Mouse (Mus musculus): ENCODE results near the gene Pola1. TPM values are rescaled to one million over a fixed set of nuclear protein-coding genes. Genes with fewer than 3 reads are reported as not detected.
"Not testable (repeated sequence)": the region's sequence is repeated elsewhere in the genome, so short reads cannot be mapped to it uniquely, and the experiment has no call there.

Pola1 gene
- polyA plus RNA-seq, 1 experiment from 2014 or later, result 21.9 TPM

DNA sequence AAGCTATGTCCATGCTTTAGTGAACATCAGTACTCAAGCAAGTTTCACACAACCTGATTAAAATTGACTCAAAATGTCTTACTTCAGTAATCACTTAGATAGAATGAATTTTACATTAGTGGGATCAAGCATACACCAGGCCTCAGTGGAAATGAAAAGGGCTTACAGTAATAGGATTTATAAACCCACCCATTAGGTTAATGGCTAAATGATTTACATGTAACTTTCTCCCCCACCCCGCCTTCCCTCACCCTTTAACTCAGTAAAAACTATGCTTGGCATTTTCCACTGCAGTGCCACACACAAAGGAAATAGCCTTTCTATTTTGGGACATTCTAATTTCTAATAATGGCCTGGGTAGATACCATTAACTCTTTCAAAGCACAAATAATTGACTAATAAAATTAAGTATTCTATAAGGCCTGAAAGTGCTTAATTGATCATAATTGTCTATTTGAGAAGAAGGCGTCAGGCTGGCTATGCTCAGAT, 129.0 kb downstream of the Pola1 start:
- no peak overlapping the region for H3K4me2 ChIP-seq
- no peaks in the 10 kb centered on the region for H3K9me3 ChIP-seq (ENCODE audit: control insufficient read depth, low read length)
- WGBS, result 74% methylated on average over 2 of the region's 2 CpGs
- DNase-seq (ENCODE audit: low spot score, missing footprints) (no peak), ATAC-seq (ENCODE audit: low FRiP score) (no peak)
- no peaks in the 10 kb centered on the region for H3K36me3 ChIP-seq (ENCODE audit: control insufficient read depth, insufficient read depth, low read length)
- no peak overlapping the region for H3K27ac ChIP-seq (ENCODE audit: low read depth, low read length)
- H3K4me1 ChIP-seq (ENCODE audit: control insufficient read depth, insufficient read depth, low read length), result no peaks in the 10 kb centered on the region
- no peak overlapping the region for H3K4me3 ChIP-seq (ENCODE audit: low read depth, low read length)
- H3K27me3 ChIP-seq (ENCODE audit: control insufficient read depth, insufficient read depth, low read length), result no peaks in the 10 kb centered on the region
- no peak overlapping the region for H3K9ac ChIP-seq (ENCODE audit: low read length)

DNA sequence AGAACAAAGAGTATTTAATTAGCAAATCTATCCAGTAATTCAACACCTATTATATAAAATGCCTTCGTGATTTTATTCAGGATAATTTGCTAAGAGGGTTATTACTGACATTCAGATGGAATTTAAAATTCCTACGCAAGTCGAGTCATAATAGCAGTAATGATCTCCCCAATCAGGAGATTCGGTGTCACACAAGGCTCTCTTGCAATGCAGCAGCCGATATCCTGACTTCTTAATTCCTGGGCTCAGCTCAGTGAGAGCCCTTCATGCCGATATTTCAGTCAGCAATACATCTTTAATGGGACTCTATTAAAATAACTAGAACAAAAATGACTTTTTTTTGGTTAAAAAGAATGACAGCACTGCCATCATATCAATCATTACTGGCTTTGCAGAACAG, 134.4 kb downstream of the Pola1 start:
- no peak overlapping the region for H3K9ac ChIP-seq (ENCODE audit: low read length)
- no peak overlapping the region for H3K4me2 ChIP-seq
- 84% methylated on average over 6 of the region's 6 CpGs for WGBS
- H3K27me3 ChIP-seq (ENCODE audit: control insufficient read depth, insufficient read depth, low read length), result no peaks in the 10 kb centered on the region
- ATAC-seq (ENCODE audit: low FRiP score) (no peak), DNase-seq (ENCODE audit: low spot score, missing footprints) (no peak)
- H3K36me3 ChIP-seq (ENCODE audit: control insufficient read depth, insufficient read depth, low read length), result no peaks in the 10 kb centered on the region
- H3K4me1 ChIP-seq (ENCODE audit: control insufficient read depth, insufficient read depth, low read length), result no peaks in the 10 kb centered on the region
- no peak overlapping the region for H3K4me3 ChIP-seq (ENCODE audit: low read depth, low read length)
- H3K27ac ChIP-seq (ENCODE audit: low read depth, low read length), result no peak overlapping the region
- no peaks in the 10 kb centered on the region for H3K9me3 ChIP-seq (ENCODE audit: control insufficient read depth, low read length)

DNA sequence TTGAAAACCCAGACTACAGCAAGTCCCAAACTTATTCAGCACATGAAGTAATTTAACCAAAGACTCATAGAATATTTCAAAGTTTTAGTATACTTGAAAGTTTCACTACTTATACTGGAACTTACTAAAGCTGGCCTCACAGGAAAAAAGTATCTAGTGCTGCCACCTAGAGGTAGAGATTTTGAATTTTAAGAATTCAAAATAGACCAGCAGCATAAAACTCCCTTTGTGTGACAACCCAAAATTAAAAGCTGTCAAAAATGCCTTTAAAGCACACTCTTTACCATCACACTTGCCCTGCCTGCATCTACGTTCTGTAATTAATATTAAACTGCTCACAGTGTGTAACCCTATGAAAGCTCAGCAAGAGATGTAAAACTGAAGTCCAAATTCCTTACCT, 166.2 kb downstream of the Pola1 start:
- DNase-seq (ENCODE audit: low spot score, missing footprints), result peak; percentile 83
- no peaks in the 10 kb centered on the region for H3K4me1 ChIP-seq (ENCODE audit: control insufficient read depth, insufficient read depth, low read length)
- no peak overlapping the region for H3K4me2 ChIP-seq
- H3K9ac ChIP-seq (ENCODE audit: low read length), result no peak overlapping the region
- no peak overlapping the region for H3K4me3 ChIP-seq (ENCODE audit: low read depth, low read length)
- ATAC-seq (ENCODE audit: low FRiP score), result no peak
- no peaks in the 10 kb centered on the region for H3K9me3 ChIP-seq (ENCODE audit: control insufficient read depth, low read length)
- H3K27me3 ChIP-seq (ENCODE audit: control insufficient read depth, insufficient read depth, low read length), result no peaks in the 10 kb centered on the region
- 58% methylated on average over 1 of the region's 1 CpGs for WGBS
- no peak overlapping the region for H3K27ac ChIP-seq (ENCODE audit: low read depth, low read length)
- H3K36me3 ChIP-seq (ENCODE audit: control insufficient read depth, insufficient read depth, low read length), result no peaks in the 10 kb centered on the region

DNA sequence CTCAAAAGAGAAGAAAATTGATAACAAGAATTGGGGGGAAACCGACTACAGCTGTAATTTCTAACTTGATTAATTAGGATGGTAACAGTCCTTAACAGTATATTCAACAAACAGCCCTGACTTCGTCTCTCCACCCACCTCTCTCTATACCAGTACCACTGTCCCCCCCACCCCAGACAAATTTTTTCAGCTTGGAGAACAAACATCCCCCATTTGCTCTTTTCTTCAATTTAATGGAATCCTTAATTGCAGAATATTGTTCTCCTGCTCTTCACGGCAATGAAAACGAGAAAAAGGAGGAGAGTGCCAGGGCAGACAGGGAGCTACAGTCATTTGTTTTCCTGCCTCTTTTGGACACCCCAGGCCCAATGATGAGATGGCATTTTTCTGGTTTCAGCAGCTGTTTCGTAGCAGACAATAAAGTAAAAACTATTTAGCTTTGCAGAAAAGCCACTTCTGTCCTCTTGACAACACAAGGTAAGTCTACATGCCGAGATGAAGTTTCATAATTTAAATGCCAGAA, 202.2 kb downstream of the Pola1 start:
- Histone ChIP-seq H3K27ac (ENCODE audit: low read depth, low read length) (no peak overlapping the region), H3K36me3 (ENCODE audit: control insufficient read depth, insufficient read depth, low read length) (no peaks in the 10 kb centered on the region), H3K9ac (ENCODE audit: low read length) (no peak overlapping the region), H3K9me3 (ENCODE audit: control insufficient read depth, low read length) (no peaks in the 10 kb centered on the region), H3K4me3 (ENCODE audit: low read depth, low read length) (no peak overlapping the region), H3K27me3 (ENCODE audit: control insufficient read depth, insufficient read depth, low read length) (no peaks in the 10 kb centered on the region), H3K4me1 (ENCODE audit: control insufficient read depth, insufficient read depth, low read length) (no peaks in the 10 kb centered on the region), H3K4me2 (no peak overlapping the region)
- WGBS, result 43% methylated on average over 6 of the region's 6 CpGs
- no peak for DNase-seq (ENCODE audit: low spot score, missing footprints)
- ATAC-seq (ENCODE audit: low FRiP score), result no peak

DNA sequence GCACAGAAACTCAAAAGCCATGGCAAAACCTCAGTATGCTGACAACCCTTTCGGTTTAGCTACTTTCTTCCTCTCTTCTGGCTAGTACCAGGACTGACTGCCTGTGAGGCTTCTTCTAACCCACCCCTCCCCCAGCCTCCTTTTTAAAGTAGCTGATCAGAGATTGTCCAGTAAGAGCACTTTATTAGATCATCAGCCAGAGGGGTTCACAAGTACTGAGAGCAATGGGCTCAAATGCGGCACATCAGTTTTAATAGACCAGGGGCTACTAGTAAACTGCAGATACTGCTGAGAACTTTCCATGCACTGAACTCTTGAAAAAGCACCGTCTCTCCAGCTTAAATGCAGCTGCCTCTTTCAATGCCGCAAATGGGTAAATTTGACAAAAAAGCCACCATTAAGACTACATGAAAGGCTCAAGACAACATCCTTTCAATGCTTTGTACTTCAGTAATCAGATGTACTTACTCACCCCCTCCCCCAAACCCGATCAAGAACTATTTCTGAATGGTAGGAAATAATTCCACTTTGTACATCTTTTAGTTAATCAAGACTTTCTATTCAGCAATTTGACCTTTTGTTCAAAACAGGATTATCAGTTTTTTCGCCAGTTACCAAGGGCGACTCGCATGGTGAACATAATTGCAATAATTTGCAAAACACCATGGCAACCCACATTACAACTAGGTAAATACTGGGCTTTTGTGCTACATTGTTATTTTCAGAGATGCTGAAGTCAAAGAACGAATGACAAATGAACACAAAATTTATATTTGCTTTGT, 202.8 kb downstream of the Pola1 start:
- Histone ChIP-seq H3K9ac (ENCODE audit: low read length) (no peak overlapping the region), H3K36me3 (ENCODE audit: control insufficient read depth, insufficient read depth, low read length) (no peaks in the 10 kb centered on the region), H3K27me3 (ENCODE audit: control insufficient read depth, insufficient read depth, low read length) (no peaks in the 10 kb centered on the region), H3K4me3 (ENCODE audit: low read depth, low read length) (no peak overlapping the region), H3K4me1 (ENCODE audit: control insufficient read depth, insufficient read depth, low read length) (no peaks in the 10 kb centered on the region), H3K27ac (ENCODE audit: low read depth, low read length) (no peak overlapping the region), H3K9me3 (ENCODE audit: control insufficient read depth, low read length) (no peaks in the 10 kb centered on the region), H3K4me2 (no peak overlapping the region)
- ATAC-seq (ENCODE audit: low FRiP score) (peak; percentile 57), DNase-seq (ENCODE audit: low spot score, missing footprints) (peak; percentile 86)
- WGBS, result 38% methylated on average over 9 of the region's 9 CpGs

DNA sequence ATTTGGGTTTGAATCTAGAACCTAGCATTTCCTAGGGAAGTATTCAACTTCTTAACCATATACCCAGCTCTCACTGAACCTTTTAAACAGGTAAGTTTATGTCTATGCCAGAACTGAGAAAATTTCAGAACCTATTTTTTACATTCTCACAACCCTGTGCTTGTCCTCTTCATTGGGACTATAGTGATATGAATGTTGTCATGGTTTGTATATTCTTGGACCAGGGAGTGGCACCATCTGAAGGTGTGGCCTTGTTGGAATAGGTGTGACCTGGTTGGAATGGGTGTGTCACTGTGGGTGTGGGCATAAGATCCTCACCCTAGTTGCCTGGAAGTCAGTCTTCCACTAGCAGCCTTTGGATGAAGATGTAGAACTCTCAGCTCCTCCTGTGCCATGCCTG, 231.1 kb downstream of the Pola1 start:
- not testable (repeated sequence) for H3K27me3 ChIP-seq (ENCODE audit: control insufficient read depth, insufficient read depth, low read length); H3K4me2 ChIP-seq; DNase-seq (ENCODE audit: low spot score, missing footprints); H3K4me3 ChIP-seq (ENCODE audit: low read depth, low read length); H3K4me1 ChIP-seq (ENCODE audit: control insufficient read depth, insufficient read depth, low read length); H3K36me3 ChIP-seq (ENCODE audit: control insufficient read depth, insufficient read depth, low read length); H3K9ac ChIP-seq (ENCODE audit: low read length); H3K27ac ChIP-seq (ENCODE audit: low read depth, low read length); ATAC-seq (ENCODE audit: low FRiP score); H3K9me3 ChIP-seq (ENCODE audit: control insufficient read depth, low read length)

DNA sequence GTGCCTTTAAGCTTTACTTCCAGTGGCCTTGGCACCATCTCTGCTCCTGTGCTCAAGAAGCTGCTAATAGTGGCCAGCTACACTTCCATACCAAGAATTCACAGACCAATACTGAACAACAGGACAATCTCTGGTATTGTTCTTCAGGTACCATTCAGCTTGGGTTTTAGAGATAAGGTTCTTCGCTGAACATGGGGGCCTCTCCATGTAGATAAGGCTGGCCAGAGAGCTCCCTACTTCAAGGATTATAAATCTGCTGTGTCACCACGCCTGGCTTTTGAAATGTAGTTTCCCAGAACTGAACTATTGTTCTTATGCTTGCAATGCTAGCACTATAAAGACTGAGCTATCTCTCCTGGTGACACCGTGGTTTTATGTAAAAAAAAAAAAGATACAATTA, 234.9 kb downstream of the Pola1 start:
- Histone ChIP-seq H3K9me3 (ENCODE audit: control insufficient read depth, low read length) (no peaks in the 10 kb centered on the region), H3K27ac (ENCODE audit: low read depth, low read length) (no peak overlapping the region), H3K36me3 (ENCODE audit: control insufficient read depth, insufficient read depth, low read length) (no peaks in the 10 kb centered on the region), H3K4me1 (ENCODE audit: control insufficient read depth, insufficient read depth, low read length) (no peaks in the 10 kb centered on the region), H3K27me3 (ENCODE audit: control insufficient read depth, insufficient read depth, low read length) (no peaks in the 10 kb centered on the region; the same call in 1 of the 2 replicates), H3K9ac (ENCODE audit: low read length) (no peak overlapping the region), H3K4me2 (no peak overlapping the region), H3K4me3 (ENCODE audit: low read depth, low read length) (no peak overlapping the region)
- DNase-seq (ENCODE audit: low spot score, missing footprints) (no peak), ATAC-seq (ENCODE audit: low FRiP score) (no peak)
- 78% methylated on average over 3 of the region's 3 CpGs for WGBS

DNA sequence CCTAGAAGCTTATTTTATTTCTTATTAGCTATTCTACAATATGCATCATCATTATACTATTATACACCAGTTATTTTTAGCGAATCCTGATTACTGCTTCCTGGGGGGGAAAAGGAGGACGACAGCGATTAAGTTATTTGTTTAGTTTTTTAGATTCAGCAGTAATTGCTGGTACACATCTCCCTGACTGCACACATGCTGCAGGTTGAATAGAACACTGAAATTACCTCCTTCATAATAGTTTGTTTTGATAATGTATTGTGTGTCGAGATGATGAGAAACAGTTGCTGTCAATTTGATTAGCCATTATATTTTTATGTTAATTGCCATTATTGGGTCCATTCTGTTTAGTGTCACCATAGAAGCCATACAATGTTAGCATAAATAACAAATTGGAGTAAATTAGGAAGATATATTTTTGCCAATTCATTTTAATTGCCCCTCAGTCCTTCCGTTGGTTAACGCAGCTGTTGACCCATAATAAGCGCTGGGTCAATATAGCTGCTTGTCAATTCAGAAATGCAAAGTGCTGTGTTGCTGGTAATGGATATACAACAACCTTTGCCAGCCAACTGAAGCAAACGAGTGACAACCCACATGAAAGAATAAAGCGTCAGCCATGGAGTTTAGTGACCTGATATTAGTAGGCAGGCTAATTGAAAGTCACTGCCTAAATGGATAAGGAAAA, 254.5 kb downstream of the Pola1 start:
- H3K4me1 ChIP-seq (ENCODE audit: control insufficient read depth, insufficient read depth, low read length), result no peaks in the 10 kb centered on the region

DNA sequence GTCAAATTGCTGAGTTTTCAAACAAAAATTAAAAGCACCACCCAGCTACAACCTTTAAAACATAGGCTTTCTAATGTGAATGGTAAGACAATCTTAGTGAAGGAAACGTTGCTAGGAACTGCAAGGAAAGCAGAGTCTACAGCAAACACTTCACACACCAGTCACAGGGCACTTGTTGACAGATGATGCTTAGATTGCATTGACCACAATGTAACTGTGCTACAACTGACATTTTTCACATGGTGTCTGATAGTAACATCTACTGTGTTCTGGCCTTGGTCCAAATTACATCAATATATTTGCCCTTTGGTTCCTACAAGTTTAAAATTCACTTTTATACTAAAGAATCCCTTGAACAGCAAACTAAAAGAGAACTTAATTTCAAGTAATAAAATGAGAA, 258.5 kb downstream of the Pola1 start:
- Histone ChIP-seq H3K4me2 (no peak overlapping the region), H3K36me3 (ENCODE audit: control insufficient read depth, insufficient read depth, low read length) (no peaks in the 10 kb centered on the region), H3K9ac (ENCODE audit: low read length) (no peak overlapping the region), H3K4me1 (ENCODE audit: control insufficient read depth, insufficient read depth, low read length) (no peaks in the 10 kb centered on the region), H3K27me3 (ENCODE audit: control insufficient read depth, insufficient read depth, low read length) (no peaks in the 10 kb centered on the region), H3K9me3 (ENCODE audit: control insufficient read depth, low read length) (no peaks in the 10 kb centered on the region), H3K4me3 (ENCODE audit: low read depth, low read length) (no peak overlapping the region), H3K27ac (ENCODE audit: low read depth, low read length) (no peak overlapping the region)
- DNase-seq (ENCODE audit: low spot score, missing footprints) (no peak), ATAC-seq (ENCODE audit: low FRiP score) (no peak)
- 71% methylated on average over 1 of the region's 1 CpGs for WGBS

More for the DNA sequence above, 254.5 kb downstream of the Pola1 start:
- Histone ChIP-seq H3K9ac (ENCODE audit: low read length) (no peak overlapping the region), H3K36me3 (ENCODE audit: control insufficient read depth, insufficient read depth, low read length) (no peaks in the 10 kb centered on the region), H3K27me3 (ENCODE audit: control insufficient read depth, insufficient read depth, low read length) (no peaks in the 10 kb centered on the region), H3K4me3 (ENCODE audit: low read depth, low read length) (no peak overlapping the region), H3K27ac (ENCODE audit: low read depth, low read length) (no peak overlapping the region), H3K9me3 (ENCODE audit: control insufficient read depth, low read length) (no peaks in the 10 kb centered on the region), H3K4me2 (no peak overlapping the region)
- DNase-seq (ENCODE audit: low spot score, missing footprints) (no peak), ATAC-seq (ENCODE audit: low FRiP score) (no peak)
- 88% methylated on average over 9 of the region's 9 CpGs for WGBS
